In genomic region chr15:31237898-31238297, GRCm38 (mm10) we compare ENCODE assay signal across 23 mouse cellular contexts. TPM values are rescaled to one million over a fixed set of nuclear protein-coding genes. Genes with fewer than 3 reads are reported as not detected.
DNase-seq lines count a peak whose midpoint lies in the region; ATAC-seq lines count a peak whose summit lies in the region.
"Had no signal": no experiment of that assay in that cellular context is flagged by ENCODE, and none has a peak within 500 bp of the region (broad histone marks: within the 10 kb centered on the region; RNA-seq: fewer than 3 reads in every experiment).

No protein-coding gene starts in this region.

- WGBS in heart, embryonic 11.5 days (ENCODE audit: insufficient replicate concordance), result 68% methylated on average over 5 of the region's 5 CpGs
- WGBS in heart, embryonic 16.5 days, result 55% methylated on average over 5 of the region's 5 CpGs

- no peak overlapping the region for H3K9ac ChIP-seq in heart, embryonic 11.5 days (ENCODE audit: low read depth, low read length)
- no peak overlapping the region; the same call in 1 of the 2 replicates for H3K9ac ChIP-seq in heart, embryonic 16.5 days (ENCODE audit: low read length)
- H3K9ac ChIP-seq: hindbrain, embryonic 13.5 days; limb, embryonic 15.5 days; liver, postnatal 0 days; midbrain, embryonic 13.5 days had no signal

- no peaks in the 10 kb centered on the region for H3K9me3 ChIP-seq in heart, embryonic 11.5 days (replicated peaks; ENCODE audit: control insufficient read depth, low read length)
- 0 out of 2 replicates have a peak, but pooled peaks cover 3% of the 10 kb centered on the region for H3K9me3 ChIP-seq in heart, embryonic 16.5 days (replicated peaks; ENCODE audit: control insufficient read depth, low read length)
- H3K9me3 ChIP-seq: limb, embryonic 10.5 days; limb, embryonic 15.5 days; midbrain, embryonic 13.5 days had no signal

- peaks cover 19% of the 10 kb centered on the region for H3K4me1 ChIP-seq in heart, embryonic 11.5 days (ENCODE audit: control insufficient read depth, insufficient read depth, low read length)
- peaks cover 15% of the 10 kb centered on the region; the same call in 1 of the 2 replicates for H3K4me1 ChIP-seq in heart, embryonic 16.5 days (ENCODE audit: control insufficient read depth, insufficient read depth, low read length)
- H3K4me1 ChIP-seq: hindbrain, embryonic 13.5 days; limb, embryonic 15.5 days; midbrain, embryonic 13.5 days had no signal

- intact Hi-C loops in heart, postnatal 14 days (cut with DNase I), result no loop called here

- H3K4me2 ChIP-seq in heart, embryonic 11.5 days, result no peak overlapping the region
- H3K4me2 ChIP-seq in heart, embryonic 16.5 days (ENCODE audit: low read depth, low read length), result peak overlapping the region; percentile 29; the same call in 1 of the 2 replicates
- H3K4me2 ChIP-seq: hindbrain, embryonic 13.5 days; limb, embryonic 15.5 days; midbrain, embryonic 13.5 days had no signal

- no peak overlapping the region for H3K4me3 ChIP-seq in heart, embryonic 11.5 days (ENCODE audit: low read depth, low read length)
- no peak overlapping the region for H3K4me3 ChIP-seq in heart, embryonic 16.5 days (ENCODE audit: low read length)
- H3K4me3 ChIP-seq: erythroblast, embryonic 14.5 days; gastrocnemius, adult 2 months; hindbrain, embryonic 13.5 days; limb, embryonic 10.5 days; limb, embryonic 15.5 days; midbrain, embryonic 13.5 days had no signal

- ATAC-seq in heart, embryonic 11.5 days (replicated peaks; ENCODE audit: insufficient number of reproducible peaks, low FRiP score, low TSS enrichment), result no peak
- ATAC-seq in heart, embryonic 16.5 days (replicated peaks; ENCODE audit: extremely low read depth, insufficient read depth, low FRiP score), result no peak
- peak; percentile 57 for ATAC-seq in CD4-positive, CD25-positive, alpha-beta regulatory T cell, adult 4 months
- ATAC-seq: forebrain, embryonic 16.5 days; intestine, postnatal 0 days; midbrain, embryonic 13.5 days had no signal

- peaks cover 5% of the 10 kb centered on the region for H3K36me3 ChIP-seq in heart, embryonic 11.5 days (ENCODE audit: control insufficient read depth, insufficient read depth, low read length)
- peaks cover 16% of the 10 kb centered on the region for H3K36me3 ChIP-seq in heart, embryonic 16.5 days (ENCODE audit: control insufficient read depth, insufficient read depth)
- H3K36me3 ChIP-seq: midbrain, embryonic 13.5 days had no signal

- 0 out of 2 replicates have a peak overlapping the region, but pooled peaks have one; percentile 50 for H3K27ac ChIP-seq in heart, embryonic 11.5 days (ENCODE audit: low read depth, low read length)
- H3K27ac ChIP-seq in heart, embryonic 16.5 days (ENCODE audit: low read length), result peak overlapping the region; percentile 58
- H3K27ac ChIP-seq: gastrocnemius, adult 2 months; hindbrain, embryonic 13.5 days; limb, embryonic 10.5 days; limb, embryonic 15.5 days; midbrain, embryonic 13.5 days had no signal

- H3K27me3 ChIP-seq in heart, embryonic 11.5 days (ENCODE audit: control insufficient read depth, insufficient read depth, low read length), result no peaks in the 10 kb centered on the region
- no peaks in the 10 kb centered on the region for H3K27me3 ChIP-seq in heart, embryonic 16.5 days (ENCODE audit: control insufficient read depth, insufficient read depth, low read length)
- H3K27me3 ChIP-seq: hindbrain, embryonic 13.5 days; limb, embryonic 15.5 days; midbrain, embryonic 13.5 days had no signal

- DNase-seq in heart, postnatal 14 days, result no peak
- no peak for DNase-seq in heart, postnatal 4 days
- peak; percentile 22 for DNase-seq in naive thymus-derived CD4-positive, alpha-beta T cell, adult 2 months (ENCODE audit: low read depth)
- DNase-seq in urinary bladder, postnatal 4 days (ENCODE audit: low spot score in 2 of 2), result no peak
- DNase-seq: cerebellum, adult 18-20 months; cerebellum, postnatal 14 days; gastrocnemius, adult 2 months; gastrocnemius, postnatal 36 days; layer of hippocampus, adult 9-11 months; liver, postnatal 0 days; lung, postnatal 36 days; retina, postnatal 1 day; right cerebral cortex, postnatal 14 days had no signal

RNA-seq across cellular contexts. Expression of gene Dap, which starts 13.8 kb away (rescaled TPM):
- 61.2 and 65.1 TPM in 2 replicates for polyA plus RNA-seq in heart, embryonic 11.5 days (2014; fragmentation: Nextera tagmentation; extraction: Ambion mirVana)
- 10 to 100 TPM; 22.7 to 22.9 TPM for total RNA-seq in heart, postnatal 14 days (2021)
- 40.8 and 41.7 TPM in 2 replicates for polyA plus RNA-seq in heart, embryonic 16.5 days (2015; fragmentation: Nextera tagmentation; extraction: Ambion mirVana)
- total RNA-seq in heart, postnatal 4 days (2021), result 10 to 100 TPM; 43.5 to 46.5 TPM
- polyA plus RNA-seq in CD4-positive, CD25-positive, alpha-beta regulatory T cell, adult 4 months (2017; shearing (Covaris generic)), result 10 to 100 TPM; 61.6 to 81.6 TPM
